8 mouse cellular contexts compared by ENCODE assay signal in the genomic region with DNA sequence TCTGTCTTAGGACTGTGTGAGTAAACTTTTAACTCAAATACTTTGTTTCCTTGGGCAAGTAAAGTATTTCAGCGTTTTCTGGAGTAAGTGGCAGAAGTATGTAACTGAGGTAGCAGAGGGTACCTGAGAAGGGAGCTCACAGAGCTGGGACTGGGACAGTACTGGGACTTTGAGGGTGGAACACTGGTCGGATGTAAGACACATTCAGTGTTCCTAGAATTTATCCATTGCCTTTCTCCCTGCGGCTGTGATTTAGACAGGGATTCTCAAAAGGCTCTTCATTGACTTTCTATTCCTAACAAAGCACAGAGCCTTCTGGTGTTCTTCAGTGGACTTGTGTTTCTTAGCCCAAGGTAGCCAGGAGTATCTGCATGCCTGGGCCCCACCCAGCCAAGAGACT. TPM values are rescaled to one million over a fixed set of nuclear protein-coding genes. Genes with fewer than 3 reads are reported as not detected.
A peak's percentile ranks its signal among the peaks of the same experiment; 100 is the strongest.
DNase-seq lines count a peak whose midpoint lies in the region; ATAC-seq lines count a peak whose summit lies in the region.
"Had no signal": no experiment of that assay in that cellular context is flagged by ENCODE, and none has a peak within 500 bp of the region (broad histone marks: within the 10 kb centered on the region; RNA-seq: fewer than 3 reads in every experiment).

No protein-coding gene starts in this region.

- H3K4me3 ChIP-seq in lung, embryonic 15.5 days = peak overlapping the region; percentile 53
- peak overlapping the region; percentile 68 for H3K4me3 ChIP-seq in forebrain, embryonic 10.5 days
- peak overlapping the region; percentile 70 for H3K4me3 ChIP-seq in intestine, embryonic 15.5 days (replicated peaks)
- peak overlapping the region; percentile 73 for H3K4me3 ChIP-seq in stomach, embryonic 15.5 days (replicated peaks)

- H3K27me3 ChIP-seq in lung, embryonic 15.5 days = peaks cover 5% of the 10 kb centered on the region
- peaks cover 27% of the 10 kb centered on the region for H3K27me3 ChIP-seq in forebrain, embryonic 10.5 days (ENCODE audit: poor library complexity, severe bottlenecking)
- no peaks in the 10 kb centered on the region for H3K27me3 ChIP-seq in intestine, embryonic 15.5 days (replicated peaks)
- H3K27me3 ChIP-seq in stomach, embryonic 15.5 days (replicated peaks) = no peaks in the 10 kb centered on the region

- 0 out of 2 replicates have a peak, but pooled peaks cover 3% of the 10 kb centered on the region for H3K4me1 ChIP-seq in lung, embryonic 15.5 days
- H3K4me1 ChIP-seq in forebrain, embryonic 10.5 days = peaks cover 9% of the 10 kb centered on the region
- no peaks in the 10 kb centered on the region; the same call in 1 of the 2 replicates for H3K4me1 ChIP-seq in intestine, embryonic 15.5 days (replicated peaks)
- no peaks in the 10 kb centered on the region for H3K4me1 ChIP-seq in stomach, embryonic 15.5 days

- 0 out of 2 replicates have a peak, but pooled peaks cover 4% of the 10 kb centered on the region for H3K9me3 ChIP-seq in lung, embryonic 15.5 days
- no peaks in the 10 kb centered on the region; the same call in 1 of the 2 replicates for H3K9me3 ChIP-seq in forebrain, embryonic 10.5 days
- H3K9me3 ChIP-seq in intestine, embryonic 15.5 days = no peaks in the 10 kb centered on the region
- no peaks in the 10 kb centered on the region for H3K9me3 ChIP-seq in stomach, embryonic 15.5 days

- 25% methylated on average over 3 of the region's 3 CpGs for WGBS in lung, embryonic 15.5 days
- 23% methylated on average over 3 of the region's 3 CpGs for WGBS in forebrain, embryonic 10.5 days
- 26% methylated on average over 3 of the region's 3 CpGs for WGBS in intestine, embryonic 15.5 days
- WGBS in stomach, embryonic 15.5 days = 30% methylated on average over 3 of the region's 3 CpGs

- no peak for DNase-seq in lung, postnatal 14 days
- DNase-seq in forebrain, embryonic 10.5 days (ENCODE audit: extremely low spot score, low spot score) = no peak
- DNase-seq in adrenal gland, adult 18-20 months (ENCODE audit: low spot score in 2 of 2) = no peak
- DNase-seq in adrenal gland, postnatal 25 days = no peak
- DNase-seq: thymus, postnatal 14 days had no signal

- no peaks in the 10 kb centered on the region for H3K36me3 ChIP-seq in lung, embryonic 15.5 days
- H3K36me3 ChIP-seq in forebrain, embryonic 10.5 days (replicated peaks) = no peaks in the 10 kb centered on the region
- H3K36me3 ChIP-seq in intestine, embryonic 15.5 days = no peaks in the 10 kb centered on the region
- H3K36me3 ChIP-seq in stomach, embryonic 15.5 days = no peaks in the 10 kb centered on the region

- H3K27ac ChIP-seq in lung, embryonic 15.5 days = no peak overlapping the region
- no peak overlapping the region for H3K27ac ChIP-seq in forebrain, embryonic 10.5 days
- H3K27ac ChIP-seq in intestine, embryonic 15.5 days = no peak overlapping the region
- H3K27ac ChIP-seq in stomach, embryonic 15.5 days = no peak overlapping the region

- H3K4me2 ChIP-seq in lung, embryonic 15.5 days = peak overlapping the region; percentile 88
- peak overlapping the region; percentile 97 for H3K4me2 ChIP-seq in intestine, embryonic 15.5 days (replicated peaks)
- peak overlapping the region; percentile 95 for H3K4me2 ChIP-seq in stomach, embryonic 15.5 days

- no peak overlapping the region for H3K9ac ChIP-seq in lung, embryonic 15.5 days
- no peak overlapping the region for H3K9ac ChIP-seq in intestine, embryonic 15.5 days
- H3K9ac ChIP-seq in stomach, embryonic 15.5 days = no peak overlapping the region

- ATAC-seq in lung, embryonic 15.5 days (ENCODE audit: borderline replicate concordance, extremely low read depth, low FRiP score, low TSS enrichment) = no peak
- ATAC-seq in intestine, embryonic 15.5 days = no peak
- ATAC-seq in stomach, embryonic 15.5 days (ENCODE audit: insufficient read depth, low FRiP score, low read depth) = no peak

RNA-seq across cellular contexts. Expression of a gene that starts 1.0 kb away (rescaled TPM):
- 2.6 and 2.7 TPM in 2 replicates for polyA plus RNA-seq in lung, embryonic 15.5 days (2015; fragmentation: Nextera tagmentation; extraction: Ambion mirVana)
- polyA plus RNA-seq in forebrain, embryonic 10.5 days (2016; fragmentation: Nextera tagmentation; extraction: Ambion mirVana) = 1.7 and 2.4 TPM in 2 replicates
- 3.7 and 4.3 TPM in 2 replicates for polyA plus RNA-seq in intestine, embryonic 15.5 days (2015; fragmentation: Nextera tagmentation; extraction: Ambion mirVana)
- polyA plus RNA-seq in stomach, embryonic 15.5 days (2015; fragmentation: Nextera tagmentation; extraction: Ambion mirVana) = 4.5 and 4.8 TPM in 2 replicates
- total RNA-seq in adrenal gland, adult 18-20 months (2021) = 1 to 10 TPM; 4.1 to 6.8 TPM
- total RNA-seq in adrenal gland, postnatal 25 days (2021) = 1.3 and 1.5 TPM in 2 replicates
